Mouse (Mus musculus) adrenal gland, adult 18-20 months (tissue): ENCODE data around the gene Cnot4. TPM values are rescaled to one million over a fixed set of nuclear protein-coding genes. Genes with fewer than 3 reads are reported as not detected.

Experiments used
- DNase-seq, 2 experiments: peaks; one replicate each; pipeline ENCODE4 v3.0.0; 2021 to 2022; ENCODE audit warnings: low spot score in 2 of 2
- total RNA-seq, 2 experiments: library from RNA; stranded (reverse); gene quantifications; 1 replicate in 1 of 2; 2 replicates in 1 of 2; pipeline ENCODE4 v1.2.3; 2021

Gene Cnot4
- total RNA-seq, 2 experiments from 2014 or later: 27.6 to 28.0 TPM

GRCm38 (mm10) chr6:35043127-35043526 lies 90.4 kb downstream of the Cnot4 start:
- DNase-seq: no peak

GRCm38 (mm10) chr6:35033341-35033740 lies 100.2 kb downstream of the Cnot4 start:
- no peak for DNase-seq

- no peak for DNase-seq
Measured at GRCm38 (mm10) chr6:35032704-35033103, 100.8 kb downstream of the Cnot4 start.

- DNase-seq: no peak
Measured at GRCm38 (mm10) chr6:35030811-35031210, 102.7 kb downstream of the Cnot4 start.

GRCm38 (mm10) chr6:35030226-35030625 lies 103.3 kb downstream of the Cnot4 start:
- DNase-seq: no peak

- DNase-seq: no peak
Measured at GRCm38 (mm10) chr6:35028023-35028422, 105.5 kb downstream of the Cnot4 start.

GRCm38 (mm10) chr6:35027257-35027656 lies 106.3 kb downstream of the Cnot4 start:
- DNase-seq: no peak

GRCm38 (mm10) chr6:35016624-35017023 lies 116.9 kb downstream of the Cnot4 start:
- no peak for DNase-seq

GRCm38 (mm10) chr6:35011953-35012352 lies 121.6 kb downstream of the Cnot4 start:
- no peak for DNase-seq

GRCm38 (mm10) chr6:35010705-35011104 lies 122.8 kb downstream of the Cnot4 start:
- DNase-seq: no peak

GRCm38 (mm10) chr6:35002261-35002669 lies 131.3 kb downstream of the Cnot4 start:
- no peak for DNase-seq

- no peak for DNase-seq
Measured at GRCm38 (mm10) chr6:34999101-34999500, 134.4 kb downstream of the Cnot4 start.

GRCm38 (mm10) chr6:34996496-34996895 lies 137.0 kb downstream of the Cnot4 start:
- DNase-seq: no peak

GRCm38 (mm10) chr6:34995265-34995681 lies 138.3 kb downstream of the Cnot4 start:
- peak; percentile 73 to 77 for DNase-seq

- no peak for DNase-seq
Measured at GRCm38 (mm10) chr6:34994692-34995091, 138.8 kb downstream of the Cnot4 start.

GRCm38 (mm10) chr6:34989263-34989662 lies 144.3 kb downstream of the Cnot4 start:
- DNase-seq: no peak

- no peak for DNase-seq
Measured at GRCm38 (mm10) chr6:34988081-34988761, 145.3 kb downstream of the Cnot4 start, which contains the start of gene Slc23a4. Gene Slc23a4 (minus strand): TSS chr6:34988404.

- DNase-seq: no peak
Measured at GRCm38 (mm10) chr6:34987085-34987645, 146.4 kb downstream of the Cnot4 start.

- no peak for DNase-seq
Measured at GRCm38 (mm10) chr6:34980661-34981060, 152.9 kb downstream of the Cnot4 start.

- no peak for DNase-seq
Measured at GRCm38 (mm10) chr6:34979291-34979690, 154.2 kb downstream of the Cnot4 start.
